Mouse (Mus musculus): ENCODE measurements around the gene Bri3bp.
A peak's percentile ranks its signal among the peaks of the same experiment; 100 is the strongest.
"Not testable (repeated sequence)": the region's sequence is repeated elsewhere in the genome, so short reads cannot be mapped to it uniquely, and the experiment has no call there.

The Bri3bp gene

GRCm38 (mm10) chr5:125441234-125442114 is at the start of gene Bri3bp:
Bri3bp (plus strand) TSS chr5:125441568.
- no peak for DNase-seq (ENCODE audit: extremely low spot score, low read depth, low spot score)

GRCm38 (mm10) chr5:125391609-125392008 is 49.8 kb upstream of the Bri3bp start:
- DNase-seq (ENCODE audit: extremely low spot score, low read depth, low spot score), result no peak

- DNase-seq (ENCODE audit: extremely low spot score, low read depth, low spot score), result not testable (repeated sequence)
Measured at GRCm38 (mm10) chr5:125392176-125392575, 49.2 kb upstream of the Bri3bp start.

GRCm38 (mm10) chr5:125392618-125392976 is 48.8 kb upstream of the Bri3bp start:
- DNase-seq (ENCODE audit: extremely low spot score, low read depth, low spot score), result no peak

GRCm38 (mm10) chr5:125392977-125393621 is 48.3 kb upstream of the Bri3bp start:
- peak; percentile 87 for DNase-seq (ENCODE audit: extremely low spot score, low read depth, low spot score)

GRCm38 (mm10) chr5:125393622-125394603 is 47.5 kb upstream of the Bri3bp start:
- DNase-seq (ENCODE audit: extremely low spot score, low read depth, low spot score), result no peak

- no peak for DNase-seq (ENCODE audit: extremely low spot score, low read depth, low spot score)
Measured at GRCm38 (mm10) chr5:125395008-125395407, 46.4 kb upstream of the Bri3bp start.

- no peak for DNase-seq (ENCODE audit: extremely low spot score, low read depth, low spot score)
Measured at GRCm38 (mm10) chr5:125400903-125401302, 40.5 kb upstream of the Bri3bp start.

- no peak for DNase-seq (ENCODE audit: extremely low spot score, low read depth, low spot score)
Measured at GRCm38 (mm10) chr5:125402476-125402875, 38.9 kb upstream of the Bri3bp start.

GRCm38 (mm10) chr5:125402991-125403390 is 38.4 kb upstream of the Bri3bp start:
- no peak for DNase-seq (ENCODE audit: extremely low spot score, low read depth, low spot score)

- DNase-seq (ENCODE audit: extremely low spot score, low read depth, low spot score), result no peak
Measured at GRCm38 (mm10) chr5:125403481-125404465, 37.6 kb upstream of the Bri3bp start.

GRCm38 (mm10) chr5:125404536-125404902 is 36.8 kb upstream of the Bri3bp start:
- DNase-seq (ENCODE audit: extremely low spot score, low read depth, low spot score), result no peak

GRCm38 (mm10) chr5:125404903-125405545 is 36.3 kb upstream of the Bri3bp start:
- DNase-seq (ENCODE audit: extremely low spot score, low read depth, low spot score), result no peak

- DNase-seq (ENCODE audit: extremely low spot score, low read depth, low spot score), result peak; percentile 92
Measured at GRCm38 (mm10) chr5:125405546-125406248, 35.7 kb upstream of the Bri3bp start.

GRCm38 (mm10) chr5:125406322-125407016 is 34.9 kb upstream of the Bri3bp start:
- no peak for DNase-seq (ENCODE audit: extremely low spot score, low read depth, low spot score)

- DNase-seq (ENCODE audit: extremely low spot score, low read depth, low spot score), result no peak
Measured at GRCm38 (mm10) chr5:125407020-125407830, 34.1 kb upstream of the Bri3bp start.

- no peak for DNase-seq (ENCODE audit: extremely low spot score, low read depth, low spot score)
Measured at GRCm38 (mm10) chr5:125407910-125408575, 33.3 kb upstream of the Bri3bp start.
